Mouse (Mus musculus) stomach, postnatal 0 days (tissue): ENCODE results near the gene Cd44. TPM values are rescaled to one million over a fixed set of nuclear protein-coding genes. Genes with fewer than 3 reads are reported as not detected.

Experiments used
- ATAC-seq: fragments of 200-750 bp; cut with Nextera tagmentation; 2 replicates; pipeline ENCODE4 v1.8.0; 2017; ENCODE audit not compliant: low FRiP score, low TSS enrichment
- DNase-seq: peaks from one replicate; pipeline ENCODE4 v3.0.0-alpha.2; 2016; ENCODE audit warnings: low spot score
- H3K27ac ChIP-seq: fragments of 300-500 bp; sonication (generic); replicated peaks from 2 replicates; pipeline ENCODE4 v1.5.1; 2014; ENCODE audit warnings: mild to moderate bottlenecking, control low read depth
- H3K27me3 ChIP-seq: fragments of 300-500 bp; sonication (generic); 2 replicates; pipeline ENCODE4 v1.6.1; 2014; ENCODE audit warnings: low read length; ENCODE audit not compliant: control insufficient read depth, insufficient read depth
- H3K36me3 ChIP-seq: fragments of 300-500 bp; sonication (generic); 2 replicates; pipeline ENCODE4 v1.6.1; 2014; ENCODE audit warnings: low read length, mixed read lengths; ENCODE audit not compliant: control insufficient read depth, insufficient read depth
- H3K4me1 ChIP-seq: fragments of 300-500 bp; sonication (generic); replicated peaks from 2 replicates; pipeline ENCODE4 v1.6.1; 2014; ENCODE audit warnings: antibody characterized with exemption; ENCODE audit not compliant: control insufficient read depth, insufficient read depth
- H3K4me2 ChIP-seq: fragments of 300-500 bp; sonication (generic); replicated peaks from 2 replicates; pipeline ENCODE4 v1.6.1; 2014; ENCODE audit warnings: low read depth, mild to moderate bottlenecking, control low read depth, moderate library complexity
- H3K4me3 ChIP-seq: fragments of 300-500 bp; sonication (generic); 2 replicates; pipeline ENCODE4 v1.5.1; 2014; ENCODE audit warnings: low read depth, low read length, control low read depth
- H3K9ac ChIP-seq: fragments of 300-500 bp; sonication (generic); 2 replicates; pipeline ENCODE4 v1.6.1; 2014; ENCODE audit warnings: mild to moderate bottlenecking, low read length, control low read depth, mixed read lengths
- H3K9me3 ChIP-seq: fragments of 300-500 bp; sonication (generic); 2 replicates; pipeline ENCODE4 v1.6.1; 2016; ENCODE audit warnings: low read length; ENCODE audit not compliant: control insufficient read depth
- CTCF ChIP-seq: IDR thresholded peaks from 2 replicates; pipeline ENCODE4 v1.5.1; 2016; ENCODE audit warnings: antibody characterized with exemption, low read depth, mild to moderate bottlenecking, moderate library complexity
- EP300 ChIP-seq: optimal IDR thresholded peaks from 2 replicates; pipeline ENCODE3; 2016; ENCODE audit warnings: antibody characterized with exemption
- WGBS: fragments of 180-500 bp; shearing (Covaris S2); extraction: QIAGEN DNeasy Blood & Tissue Kit; methylation state at CpG from one replicate; pipeline ENCODE4 v1.1.7; 2014; 5-methylcytosine and 5-hydroxymethylcytosine counted together
- polyA plus RNA-seq: library from polyadenylated mRNA; unstranded; fragments of >200 nt; fragmentation: Nextera tagmentation; extraction: Ambion mirVana; gene quantifications from 2 replicates; pipeline ENCODE4 v1.2.1, GENCODE M21; 2015

Gene Cd44
- polyA plus RNA-seq, 1 experiment from 2014 or later, result 27.5 TPM

DNA sequence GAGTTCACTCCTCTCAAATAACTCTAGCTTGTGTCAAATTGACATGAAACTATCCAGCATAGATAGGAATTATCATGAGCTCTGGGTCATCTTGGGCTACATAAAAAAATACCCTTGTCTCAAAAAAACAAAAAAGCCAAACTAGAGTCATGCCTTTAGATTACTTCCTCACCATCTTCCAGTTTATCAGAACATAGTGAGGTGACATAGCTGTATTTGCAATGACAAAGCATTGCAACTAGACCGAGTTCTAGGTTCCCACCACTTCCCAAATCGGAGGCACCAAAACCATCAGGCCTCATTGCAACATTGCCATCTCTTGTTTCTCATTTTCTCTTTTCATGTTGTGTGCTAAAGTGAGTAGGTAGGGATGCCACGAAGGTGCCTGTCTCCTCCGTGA lies 24.0 kb downstream of the Cd44 start:
- Histone ChIP-seq H3K4me3 (no peak overlapping the region), H3K36me3 (no peaks in the 10 kb centered on the region), H3K27me3 (no peaks in the 10 kb centered on the region), H3K9me3 (no peaks in the 10 kb centered on the region), H3K4me2 (no peak overlapping the region), H3K9ac (no peak overlapping the region), H3K27ac (no peak overlapping the region), H3K4me1 (no peaks in the 10 kb centered on the region; the same call in 1 of the 2 replicates)
- DNase-seq (no peak), ATAC-seq (no peak)
- TF ChIP-seq EP300, result no peak
- TF ChIP-seq CTCF, result no peak
- WGBS, result 89% methylated on average over 4 of the region's 4 CpGs

DNA sequence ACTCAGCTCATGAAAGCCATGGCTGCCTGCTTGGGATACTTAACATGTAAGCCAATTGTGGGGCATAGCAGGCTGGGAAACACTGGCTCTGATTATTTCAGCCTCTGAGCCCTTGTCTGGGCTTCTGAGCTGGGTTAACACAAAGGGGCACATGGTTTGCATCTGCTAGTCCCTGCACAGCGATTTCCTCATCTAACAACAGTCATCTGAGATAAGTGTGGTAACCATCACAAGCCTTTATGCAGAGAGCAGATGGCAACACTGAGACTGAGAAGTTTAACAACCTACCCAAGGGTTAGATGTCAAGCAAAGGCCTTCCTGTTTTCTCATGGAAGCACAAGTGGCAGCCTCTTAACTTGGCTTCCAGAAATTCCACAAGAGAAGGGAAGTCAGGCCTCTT lies 25.3 kb downstream of the Cd44 start:
- H3K36me3 ChIP-seq, result no peaks in the 10 kb centered on the region
- H3K4me1 ChIP-seq, result no peaks in the 10 kb centered on the region
- H3K4me2 ChIP-seq, result no peak overlapping the region
- no peak overlapping the region for H3K9ac ChIP-seq
- ATAC-seq (no peak), DNase-seq (no peak)
- TF ChIP-seq EP300 (no peak), CTCF (no peak)
- no peak overlapping the region for H3K27ac ChIP-seq
- 71% methylated on average over 1 of the region's 1 CpGs for WGBS
- no peaks in the 10 kb centered on the region for H3K27me3 ChIP-seq
- H3K9me3 ChIP-seq, result no peaks in the 10 kb centered on the region
- H3K4me3 ChIP-seq, result no peak overlapping the region

DNA sequence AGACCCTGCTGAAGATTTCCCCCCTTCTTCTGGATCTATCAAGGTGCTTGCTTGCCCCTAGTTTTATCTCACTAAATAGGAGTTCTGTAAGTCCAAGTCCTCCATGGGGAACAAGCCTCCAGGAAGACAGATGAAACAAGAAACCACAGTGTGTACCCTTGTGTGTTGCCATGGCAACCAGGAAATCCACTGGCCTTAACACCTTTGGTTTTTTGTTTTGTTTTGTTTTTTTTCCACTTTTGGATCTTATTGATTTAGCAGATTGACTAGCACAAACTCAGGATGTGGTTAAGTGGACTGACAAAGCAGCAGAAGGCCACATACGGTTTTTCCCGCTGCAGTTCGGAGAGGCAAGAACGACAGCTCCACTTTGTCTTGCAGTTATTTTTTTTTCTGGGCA lies 27.6 kb downstream of the Cd44 start:
- H3K27me3 ChIP-seq, result no peaks in the 10 kb centered on the region
- TF ChIP-seq EP300 (no peak), CTCF (no peak)
- ATAC-seq, result no peak
- H3K4me2 ChIP-seq, result no peak overlapping the region
- WGBS, result 60% methylated on average over 4 of the region's 4 CpGs
- no peak for DNase-seq
- no peak overlapping the region for H3K4me3 ChIP-seq
- H3K36me3 ChIP-seq, result no peaks in the 10 kb centered on the region
- no peaks in the 10 kb centered on the region for H3K4me1 ChIP-seq
- no peaks in the 10 kb centered on the region for H3K9me3 ChIP-seq
- H3K9ac ChIP-seq, result no peak overlapping the region
- no peak overlapping the region for H3K27ac ChIP-seq

DNA sequence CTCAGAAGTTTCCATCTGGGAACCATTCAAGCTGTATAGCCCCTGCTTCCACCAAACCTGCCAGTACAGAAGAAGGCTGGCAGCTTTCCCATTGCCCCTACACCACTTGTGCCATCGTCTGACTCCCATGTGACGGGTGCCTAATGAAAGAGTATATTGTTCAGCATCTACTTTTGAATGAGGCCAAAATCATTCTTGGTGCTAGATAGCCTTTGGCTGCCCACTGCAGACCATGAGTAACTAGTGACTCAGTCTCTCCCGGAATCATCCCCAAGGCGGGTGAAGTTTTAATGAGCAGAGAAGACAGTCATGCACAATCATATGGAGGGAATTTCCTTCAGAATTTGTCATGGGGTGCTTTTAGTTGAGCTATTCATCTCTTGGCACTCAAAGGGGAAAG lies 28.3 kb downstream of the Cd44 start:
- 94% methylated on average over 4 of the region's 4 CpGs for WGBS
- DNase-seq (no peak), ATAC-seq (no peak)
- H3K9me3 ChIP-seq, result no peaks in the 10 kb centered on the region
- H3K4me1 ChIP-seq, result no peaks in the 10 kb centered on the region
- H3K9ac ChIP-seq, result no peak overlapping the region
- no peak overlapping the region for H3K4me3 ChIP-seq
- TF ChIP-seq CTCF, result no peak
- no peak for TF ChIP-seq EP300
- H3K27ac ChIP-seq, result no peak overlapping the region
- H3K4me2 ChIP-seq, result no peak overlapping the region
- no peaks in the 10 kb centered on the region for H3K27me3 ChIP-seq
- no peaks in the 10 kb centered on the region for H3K36me3 ChIP-seq

DNA sequence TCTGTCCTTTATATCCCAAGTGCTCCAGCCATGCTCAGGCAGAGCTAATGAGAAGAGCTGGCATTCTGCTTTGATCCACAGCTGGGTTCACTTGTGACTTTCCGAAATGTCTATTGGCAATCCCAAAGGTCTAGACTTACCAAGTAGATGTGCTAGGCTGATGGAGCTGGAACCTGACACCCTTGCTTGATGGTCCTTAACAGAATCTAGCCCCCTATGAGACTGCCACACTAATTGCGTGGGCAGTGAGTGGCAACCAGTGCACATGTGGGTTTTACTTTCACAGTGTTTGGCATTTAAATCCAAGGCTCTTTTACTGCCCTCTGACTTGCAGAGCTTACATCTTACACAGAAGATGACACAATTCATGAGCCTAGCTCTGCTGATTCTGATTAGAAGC lies 29.0 kb downstream of the Cd44 start:
- TF ChIP-seq CTCF, result no peak
- TF ChIP-seq EP300, result no peak
- no peak overlapping the region for H3K9ac ChIP-seq
- 92% methylated on average over 2 of the region's 2 CpGs for WGBS

DNA sequence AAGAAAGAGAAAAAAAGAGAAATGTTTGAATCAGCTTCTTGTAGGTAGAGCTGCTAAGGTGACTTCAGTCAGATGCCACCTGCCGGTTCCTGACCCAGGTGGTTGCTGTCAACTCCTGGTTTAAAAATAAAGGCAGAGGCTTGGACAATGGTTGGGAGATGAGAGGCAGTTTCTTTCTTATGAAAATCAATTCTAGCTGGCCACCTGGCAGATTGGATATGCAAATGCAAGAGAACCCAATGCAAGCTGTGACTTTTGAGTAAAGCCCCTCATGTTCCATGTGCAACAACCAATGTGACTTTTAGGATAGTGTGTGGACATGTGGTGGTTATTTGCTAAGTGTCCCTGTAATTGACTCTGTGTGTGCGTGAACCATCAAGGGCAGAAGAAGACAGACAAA lies 33.0 kb downstream of the Cd44 start:
- Histone ChIP-seq H3K4me2 (no peak overlapping the region), H3K27ac (no peak overlapping the region), H3K9ac (no peak overlapping the region), H3K4me3 (no peak overlapping the region), H3K27me3 (no peaks in the 10 kb centered on the region), H3K36me3 (no peaks in the 10 kb centered on the region), H3K4me1 (0 out of 2 replicates have a peak, but pooled peaks cover 3% of the 10 kb centered on the region), H3K9me3 (no peaks in the 10 kb centered on the region)
- DNase-seq (no peak), ATAC-seq (no peak)
- WGBS, result 85% methylated on average over 2 of the region's 2 CpGs
- peak; percentile 21 for TF ChIP-seq CTCF
- no peak for TF ChIP-seq EP300

More for the DNA sequence above, 29.0 kb downstream of the Cd44 start:
- Histone ChIP-seq H3K4me1 (0 out of 2 replicates have a peak, but pooled peaks cover under 1% of the 10 kb centered on the region), H3K4me2 (no peak overlapping the region), H3K27me3 (no peaks in the 10 kb centered on the region), H3K4me3 (no peak overlapping the region), H3K9me3 (no peaks in the 10 kb centered on the region), H3K27ac (no peak overlapping the region), H3K36me3 (no peaks in the 10 kb centered on the region)
- DNase-seq (no peak), ATAC-seq (no peak)
